8 mouse cellular contexts compared by ENCODE assay signal in genomic region chr16:76768607-76769006, GRCm38 (mm10).
DNase-seq lines count a peak whose midpoint lies in the region; ATAC-seq and TF ChIP-seq lines count a peak whose summit lies in the region.

No protein-coding gene starts in this region.

- no peaks in the 10 kb centered on the region; the same call in 1 of the 2 replicates for H3K4me1 ChIP-seq in heart, adult 2 months (ENCODE audit: control insufficient read depth, insufficient read depth, low read length)
- no peaks in the 10 kb centered on the region for H3K4me1 ChIP-seq in liver, embryonic 13.5 days (replicated peaks)
- H3K4me1 ChIP-seq in small intestine, adult 2 months (ENCODE audit: control insufficient read depth, insufficient read depth, insufficient read length, low read length) = no peaks in the 10 kb centered on the region
- H3K4me1 ChIP-seq in midbrain, embryonic 14.5 days (ENCODE audit: control insufficient read depth, insufficient read depth, low read length) = no peaks in the 10 kb centered on the region

- H3K79me2 ChIP-seq in heart, adult 2 months (replicated peaks; ENCODE audit: control insufficient read depth, insufficient read depth, low read length) = no peaks in the 10 kb centered on the region

- WGBS in heart, adult 2 months = 73% methylated on average over 9 of the region's 9 CpGs
- WGBS in liver, embryonic 13.5 days (ENCODE audit: insufficient replicate concordance) = 62% methylated on average over 9 of the region's 9 CpGs
- 71% methylated on average over 9 of the region's 9 CpGs for WGBS in small intestine, adult 2 months
- 84% methylated on average over 9 of the region's 9 CpGs for WGBS in midbrain, embryonic 14.5 days

- no peak overlapping the region for H3K4me3 ChIP-seq in heart, adult 2 months
- no peak overlapping the region for H3K4me3 ChIP-seq in liver, embryonic 13.5 days (replicated peaks)
- no peak overlapping the region for H3K4me3 ChIP-seq in small intestine, adult 2 months (ENCODE audit: low read depth, low read length)
- H3K4me3 ChIP-seq in midbrain, embryonic 14.5 days (replicated peaks; ENCODE audit: low read depth, low read length) = no peak overlapping the region

- H3K9ac ChIP-seq in heart, adult 2 months (ENCODE audit: low read depth, low read length) = no peak overlapping the region
- no peak overlapping the region for H3K9ac ChIP-seq in liver, embryonic 13.5 days
- H3K9ac ChIP-seq in midbrain, embryonic 14.5 days (replicated peaks; ENCODE audit: low read length) = no peak overlapping the region

- H3K27ac ChIP-seq in heart, adult 2 months = no peak overlapping the region
- no peak overlapping the region for H3K27ac ChIP-seq in liver, embryonic 13.5 days
- no peak overlapping the region for H3K27ac ChIP-seq in small intestine, adult 2 months (ENCODE audit: insufficient read depth, low read depth, low read length)
- H3K27ac ChIP-seq in midbrain, embryonic 14.5 days (replicated peaks; ENCODE audit: low read depth, low read length) = no peak overlapping the region

- peak; percentile 34 to 38 for DNase-seq in heart, adult 2 months
- no peak for DNase-seq in heart, postnatal 25 days (ENCODE audit: low spot score)
- peak; percentile 47 for DNase-seq in A20 (ENCODE audit: low read depth, low spot score)
- peak; percentile 47 for DNase-seq in adrenal gland, adult 8-10 months
- DNase-seq in heart, postnatal 10 days = peak; percentile 56 to 65
- DNase-seq in liver, embryonic 13.5 days = no peak
- no peak for DNase-seq in midbrain, embryonic 14.5 days

- H3K4me2 ChIP-seq in liver, embryonic 13.5 days = no peak overlapping the region
- H3K4me2 ChIP-seq in midbrain, embryonic 14.5 days (ENCODE audit: low read length) = no peak overlapping the region

- TF ChIP-seq POLR2A in heart, adult 2 months (IDR thresholded peaks at IDR 0.05; ENCODE audit: insufficient read depth, low read depth, low read length) = no peak
- no peak for TF ChIP-seq POLR2A in small intestine, adult 2 months (IDR thresholded peaks at IDR 0.05; ENCODE audit: low read depth, low read length)

- TF ChIP-seq CTCF in heart, adult 2 months (IDR thresholded peaks at IDR 0.05) = peak; percentile 71
- peak; percentile 40; the same call in 1 of the 2 replicates for TF ChIP-seq CTCF in small intestine, adult 2 months (IDR thresholded peaks at IDR 0.05; ENCODE audit: extremely low read depth, insufficient read length, insufficient replicate concordance, low read depth, low read length)

- no peaks in the 10 kb centered on the region for H3K36me3 ChIP-seq in heart, adult 2 months (ENCODE audit: control insufficient read depth, insufficient read depth, low read length)
- no peaks in the 10 kb centered on the region for H3K36me3 ChIP-seq in liver, embryonic 13.5 days
- H3K36me3 ChIP-seq in small intestine, adult 2 months (ENCODE audit: control insufficient read depth, insufficient read depth, low read length) = no peaks in the 10 kb centered on the region
- H3K36me3 ChIP-seq in midbrain, embryonic 14.5 days (ENCODE audit: control insufficient read depth, insufficient read depth, low read length) = no peaks in the 10 kb centered on the region

- H3K27me3 ChIP-seq in heart, adult 2 months (ENCODE audit: control insufficient read depth, insufficient read depth, low read length) = no peaks in the 10 kb centered on the region
- H3K27me3 ChIP-seq in liver, embryonic 13.5 days = no peaks in the 10 kb centered on the region
- H3K27me3 ChIP-seq in small intestine, adult 2 months (ENCODE audit: control insufficient read depth, insufficient read depth, low read length) = no peaks in the 10 kb centered on the region
- no peaks in the 10 kb centered on the region for H3K27me3 ChIP-seq in midbrain, embryonic 14.5 days (ENCODE audit: control insufficient read depth, insufficient read depth, low read length)

- no peaks in the 10 kb centered on the region for H3K9me3 ChIP-seq in liver, embryonic 13.5 days (replicated peaks)
- H3K9me3 ChIP-seq in midbrain, embryonic 14.5 days (ENCODE audit: control insufficient read depth, low read length) = no peaks in the 10 kb centered on the region

- 0 out of 2 replicates have a peak, but pooled peaks have one; percentile 53 for ATAC-seq in liver, embryonic 13.5 days (ENCODE audit: low read depth)
- ATAC-seq in midbrain, embryonic 14.5 days (ENCODE audit: low FRiP score, low TSS enrichment) = no peak

- intact Hi-C loops in heart, adult 2 months (cut with DNase I) = loop anchor here (10.0 kb wide), 2 partner anchors 394 to 564 kb away; partner anchors contain the start of gene Nrip1
- intact Hi-C loops in heart, postnatal 25 days (cut with DNase I) = loop anchor here (10.0 kb wide), 2 partner anchors 394 to 564 kb away; partner anchors contain the start of gene Nrip1
- intact Hi-C loops in heart, postnatal 10 days (cut with DNase I) = loop anchor here (1.0 to 10.0 kb wide), 2 partner anchors 394 to 566 kb away; partner anchors contain the start of gene Nrip1

- 0 out of 2 replicates have a peak, but pooled peaks have one; percentile 18 for TF ChIP-seq EP300 in heart, adult 2 months (IDR thresholded peaks at IDR 0.05; ENCODE audit: insufficient read depth, low read depth, low read length)

Comparison
In these comparisons a context has a peak if more than half of its experiments do, and no peak if none do; other contexts are left out.
1. DNase-seq: peak in heart, adult 2 months (2 of 2), A20 (single experiment), adrenal gland, adult 8-10 months (single experiment) and heart, postnatal 10 days (2 of 2); none in heart, postnatal 25 days (single experiment), liver, embryonic 13.5 days (single experiment) and midbrain, embryonic 14.5 days (single experiment).